Mouse (Mus musculus) CD4-positive, CD25-positive, alpha-beta regulatory T cell, adult 2 months (primary cell): ENCODE data around the gene Ano10.

Source experiments
- DNase-seq: peaks from one replicate; pipeline ENCODE4 v3.0.0-alpha.2; 2012; ENCODE audit warnings: low read depth, low spot score

Ano10 gene

GRCm38 (mm10) chr9:122126790-122127189, 167.4 kb downstream of the Ano10 start:
- no peak for DNase-seq
